Mouse (Mus musculus) c-Kit-positive CD71-positive TER-119-positive erythroid progenitor cells, embryonic 14.5 days (primary cell): Measurements from ENCODE around the gene Nlrp6.

Experiments used
- DNase-seq: peaks from one replicate; pipeline ENCODE4 v3.0.0-alpha.2; 2013; ENCODE audit warnings: low spot score

Gene Nlrp6

DNA sequence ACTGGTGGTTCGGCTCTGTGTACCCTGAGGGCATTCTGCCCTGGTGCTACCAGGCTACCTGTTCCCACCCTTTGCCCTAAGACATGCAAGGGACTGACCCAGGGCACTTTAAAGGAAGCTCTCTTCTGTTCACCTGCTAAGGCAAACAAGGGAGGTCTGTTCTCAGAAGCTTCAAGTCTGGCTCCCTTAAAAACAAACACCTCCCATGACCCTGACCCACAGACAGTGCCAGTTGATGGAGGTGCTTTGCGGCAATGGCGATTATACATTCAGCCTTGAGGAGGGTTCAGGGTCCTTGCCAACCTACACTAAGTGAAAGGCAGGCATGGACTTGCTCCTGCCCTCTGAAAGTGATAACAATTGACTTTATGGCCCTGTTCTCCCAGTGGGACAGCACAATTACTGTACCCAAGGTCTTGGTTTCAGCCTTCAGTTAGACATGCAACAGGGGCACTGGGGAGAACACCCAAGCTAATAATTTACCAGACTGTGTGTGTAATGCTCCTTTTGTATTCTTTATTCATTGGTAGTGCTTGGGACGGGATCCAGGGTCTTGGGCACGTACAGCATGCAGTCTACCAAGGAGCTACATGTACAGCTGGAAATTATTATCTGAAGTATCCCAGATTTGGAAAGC is 7.7 kb upstream of the Nlrp6 start:
- no peak for DNase-seq

GRCm38 (mm10) chr7:140914031-140914690 is 6.5 kb upstream of the Nlrp6 start:
- no peak for DNase-seq

- no peak for DNase-seq
Measured at GRCm38 (mm10) chr7:140919911-140920310, 791 bp upstream of the Nlrp6 start.

GRCm38 (mm10) chr7:140921225-140921975 is 698 bp downstream of the Nlrp6 start:
- DNase-seq, result no peak

- DNase-seq, result no peak
Measured at GRCm38 (mm10) chr7:140922398-140923069, 1.8 kb downstream of the Nlrp6 start.

DNA sequence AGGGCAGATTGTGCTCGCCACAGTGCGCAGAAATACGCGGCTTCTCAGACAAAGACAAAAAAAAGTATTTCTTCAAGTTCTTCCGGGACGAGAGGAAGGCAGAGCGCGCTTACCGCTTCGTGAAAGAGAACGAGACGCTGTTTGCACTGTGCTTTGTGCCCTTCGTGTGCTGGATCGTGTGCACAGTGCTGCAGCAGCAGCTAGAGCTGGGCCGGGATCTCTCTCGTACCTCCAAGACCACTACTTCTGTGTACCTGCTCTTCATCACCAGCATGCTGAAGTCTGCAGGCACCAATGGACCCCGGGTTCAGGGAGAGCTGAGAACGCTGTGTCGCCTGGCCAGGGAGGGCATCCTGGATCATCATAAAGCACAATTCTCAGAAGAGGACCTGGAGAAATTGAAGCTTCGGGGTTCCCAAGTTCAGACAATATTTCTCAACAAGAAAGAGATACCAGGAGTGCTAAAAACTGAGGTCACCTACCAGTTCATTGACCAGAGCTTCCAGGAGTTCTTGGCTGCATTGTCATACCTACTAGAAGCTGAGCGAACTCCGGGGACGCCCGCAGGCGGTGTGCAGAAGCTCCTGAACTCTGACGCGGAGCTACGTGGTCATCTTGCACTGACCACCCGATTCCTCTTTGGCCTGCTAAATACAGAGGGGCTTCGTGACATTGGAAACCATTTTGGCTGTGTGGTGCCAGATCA is 2.5 kb downstream of the Nlrp6 start:
- DNase-seq, result no peak

DNA sequence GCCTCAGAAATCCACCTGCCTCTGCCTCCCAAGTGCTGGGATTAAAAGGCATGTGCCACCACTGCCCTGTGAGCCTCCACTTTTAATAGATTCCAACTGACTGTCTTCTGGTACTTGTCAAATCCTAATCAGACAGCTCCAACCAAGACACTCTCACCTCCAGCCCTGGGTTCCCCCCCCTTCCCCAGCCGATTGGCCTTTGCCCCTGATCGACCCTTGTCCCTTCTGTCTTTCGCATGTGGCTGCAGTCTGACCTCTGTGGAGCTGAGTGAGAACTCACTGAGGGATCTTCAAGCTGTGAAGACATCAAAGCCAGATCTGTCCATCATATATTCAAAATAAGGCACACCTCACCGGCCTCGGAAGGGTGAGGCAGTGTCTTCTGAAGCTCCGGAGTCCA is 6.5 kb downstream of the Nlrp6 start:
- no peak for DNase-seq

- no peak for DNase-seq
Measured at GRCm38 (mm10) chr7:140938436-140938835, 17.7 kb downstream of the Nlrp6 start.

- DNase-seq, result no peak
Measured at GRCm38 (mm10) chr7:140938896-140939295, 18.2 kb downstream of the Nlrp6 start.

DNA sequence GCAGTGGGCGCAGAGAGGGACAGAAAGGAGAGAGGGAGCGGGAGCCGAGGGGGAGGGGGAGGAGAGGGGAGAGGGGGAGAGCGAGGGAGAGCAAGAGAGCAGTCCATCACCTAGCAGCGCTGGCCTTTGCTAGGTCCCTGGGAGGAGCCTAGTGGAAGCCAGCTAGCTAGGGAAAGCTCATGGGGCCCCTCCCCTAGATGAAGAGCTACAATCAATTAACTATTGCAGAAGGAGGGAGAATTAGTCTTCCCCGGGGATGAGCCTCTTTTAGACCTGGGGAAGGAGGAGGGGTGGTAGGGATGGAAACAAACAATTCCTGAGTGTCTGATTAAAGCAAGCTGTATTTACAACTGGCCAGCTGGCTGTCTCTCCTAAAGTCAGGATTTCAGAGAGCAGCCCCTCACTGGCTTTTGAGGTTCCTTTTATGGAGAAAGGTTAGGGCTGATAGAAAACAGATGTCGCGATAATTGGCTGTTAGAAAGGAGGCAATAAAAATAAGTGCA is 19.0 kb downstream of the Nlrp6 start:
- DNase-seq, result no peak

DNA sequence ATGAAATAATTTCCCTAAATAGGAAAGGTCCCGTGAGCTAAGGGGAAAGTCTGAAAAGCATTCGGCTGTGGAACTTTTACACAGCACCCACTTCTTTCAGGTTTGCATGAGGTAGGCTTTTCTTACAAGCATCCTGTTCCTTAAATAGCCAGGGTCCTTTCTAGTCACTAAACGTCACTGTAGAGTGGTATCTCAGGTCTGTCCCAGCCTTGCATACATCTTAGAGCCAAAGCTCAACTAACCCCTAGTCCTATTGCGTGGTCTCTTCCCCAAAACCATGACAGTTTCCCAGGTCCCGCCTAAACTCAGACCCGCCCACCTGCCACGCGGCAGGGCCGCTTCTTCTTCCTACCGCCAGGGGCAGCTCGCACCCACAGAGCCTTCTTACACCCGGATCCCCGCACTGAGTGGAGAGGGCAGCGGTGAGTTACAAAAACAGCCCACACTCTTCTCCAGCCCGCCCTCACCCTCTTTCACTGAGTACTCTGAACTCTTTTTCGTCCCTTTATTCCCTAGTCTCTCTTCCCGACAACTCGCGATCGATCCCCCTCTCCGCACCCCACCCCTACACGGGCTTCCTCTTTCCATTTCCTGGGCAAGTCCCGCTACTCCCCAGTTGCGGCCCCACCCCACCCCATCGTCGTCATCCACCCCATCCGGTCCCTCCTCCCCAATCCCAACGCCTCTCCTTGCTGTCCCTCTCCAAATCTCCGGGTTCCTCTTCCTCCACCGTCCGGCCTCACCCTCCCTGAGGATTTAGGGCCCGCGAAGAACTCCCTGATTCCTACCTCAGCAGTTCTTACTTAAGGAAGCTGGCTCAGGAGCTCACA is 20.7 kb downstream of the Nlrp6 start, which contains the start of gene Pgghg:
Pgghg (plus strand) TSS at position 170 of the 830 bp plus-strand sequence.
- DNase-seq, result peak; percentile 73

- DNase-seq, result no peak
Measured at GRCm38 (mm10) chr7:140942341-140942740, 21.6 kb downstream of the Nlrp6 start.

GRCm38 (mm10) chr7:140942811-140943210 is 22.1 kb downstream of the Nlrp6 start:
- DNase-seq, result no peak

DNA sequence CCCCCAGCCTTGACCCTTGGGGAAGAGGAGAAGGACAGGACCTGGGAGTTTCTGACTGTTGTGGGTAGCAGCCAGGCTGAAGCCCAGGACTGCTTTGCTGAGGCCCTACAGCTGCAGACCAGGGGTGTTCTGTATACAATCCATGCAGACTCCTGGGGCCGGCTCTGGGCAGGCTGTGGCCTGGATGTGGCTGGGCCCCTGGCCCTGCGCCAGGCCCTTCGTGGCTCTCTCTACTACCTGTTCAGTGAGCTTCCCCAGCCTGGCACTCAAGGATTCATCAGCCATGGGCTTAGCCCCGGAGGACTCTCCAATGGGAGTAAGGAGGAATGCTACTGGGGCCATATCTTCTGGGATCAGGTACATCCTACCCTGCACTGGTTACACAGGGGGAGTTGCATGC is 22.7 kb downstream of the Nlrp6 start:
- no peak for DNase-seq

DNA sequence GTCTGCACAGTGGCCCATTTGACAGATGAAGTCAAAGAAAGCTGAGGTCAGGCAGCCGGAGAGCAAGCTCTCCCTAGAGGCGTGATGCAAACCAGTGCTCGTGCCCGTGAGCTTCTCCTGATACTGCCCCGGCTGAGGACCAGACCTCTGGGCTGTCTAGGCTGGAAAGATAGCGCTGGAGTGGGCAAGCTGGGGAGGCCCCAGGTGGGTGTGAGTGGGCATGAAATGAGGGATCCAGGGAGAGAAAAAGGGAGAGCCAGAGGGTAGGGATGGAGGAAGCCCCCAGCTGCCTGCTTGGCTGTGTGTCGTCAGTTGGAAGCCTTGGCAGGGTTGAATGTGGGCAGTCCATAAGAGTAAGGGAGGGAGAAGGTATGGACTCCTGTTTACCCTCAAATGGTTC is 23.5 kb downstream of the Nlrp6 start:
- no peak for DNase-seq

DNA sequence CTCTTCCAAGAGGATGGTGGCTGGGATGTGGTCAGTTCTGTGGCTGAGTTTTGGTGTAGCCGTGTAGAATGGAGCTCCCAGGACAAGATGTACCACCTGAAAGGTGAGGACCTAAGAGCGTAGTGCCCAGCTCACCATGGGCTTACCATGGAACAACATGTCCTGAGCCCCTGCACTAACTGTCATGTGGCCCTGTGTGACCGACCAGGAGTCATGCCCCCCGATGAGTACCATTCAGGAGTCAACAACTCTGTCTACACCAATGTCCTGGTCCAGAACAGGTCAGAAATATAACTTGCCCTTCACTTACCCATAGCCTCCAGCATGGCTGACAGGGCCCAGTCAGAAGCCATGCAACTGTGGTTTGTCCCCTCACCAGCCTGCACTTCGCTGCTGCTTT is 24.5 kb downstream of the Nlrp6 start:
- no peak for DNase-seq

DNA sequence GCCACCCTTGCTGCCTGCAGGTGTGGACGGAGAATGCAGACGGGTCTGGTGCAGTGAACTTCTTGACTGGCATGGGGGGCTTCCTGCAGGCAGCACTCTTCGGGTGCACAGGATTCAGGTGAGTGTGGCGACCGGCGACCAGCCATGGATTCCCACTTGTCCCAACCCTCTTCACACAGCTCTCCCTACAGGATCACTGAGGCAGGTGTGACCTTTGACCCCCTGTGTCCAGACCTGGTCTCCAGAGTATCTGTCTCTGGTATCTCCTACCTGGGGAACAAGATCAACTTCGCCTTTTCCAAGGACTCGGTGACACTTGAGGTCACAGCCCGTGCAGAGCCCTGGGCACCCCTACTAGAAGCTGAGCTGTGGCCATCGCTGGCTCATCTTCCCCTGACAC is 25.6 kb downstream of the Nlrp6 start:
- no peak for DNase-seq

DNA sequence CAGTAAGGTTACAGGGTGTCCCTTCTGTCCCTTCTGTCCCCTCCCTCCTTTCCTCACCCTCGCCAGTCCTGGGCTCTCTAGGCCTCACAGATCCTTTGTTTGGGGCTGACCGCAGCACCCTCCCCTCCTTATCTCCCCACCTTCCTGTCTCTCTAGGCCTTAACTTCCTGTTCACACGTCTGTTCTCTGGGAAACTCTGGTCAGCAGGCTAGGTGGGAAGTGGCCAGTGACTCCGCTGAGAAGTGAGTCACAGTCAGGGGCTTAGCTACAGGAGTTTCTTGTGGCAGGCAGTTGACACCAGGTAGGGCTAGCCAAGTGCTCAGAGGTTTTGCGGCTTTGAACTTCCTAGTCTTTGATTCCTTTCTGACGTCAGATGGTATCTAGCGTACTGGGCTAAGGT is 26.3 kb downstream of the Nlrp6 start:
- no peak for DNase-seq

GRCm38 (mm10) chr7:140948161-140948560 is 27.5 kb downstream of the Nlrp6 start:
- DNase-seq, result no peak

DNA sequence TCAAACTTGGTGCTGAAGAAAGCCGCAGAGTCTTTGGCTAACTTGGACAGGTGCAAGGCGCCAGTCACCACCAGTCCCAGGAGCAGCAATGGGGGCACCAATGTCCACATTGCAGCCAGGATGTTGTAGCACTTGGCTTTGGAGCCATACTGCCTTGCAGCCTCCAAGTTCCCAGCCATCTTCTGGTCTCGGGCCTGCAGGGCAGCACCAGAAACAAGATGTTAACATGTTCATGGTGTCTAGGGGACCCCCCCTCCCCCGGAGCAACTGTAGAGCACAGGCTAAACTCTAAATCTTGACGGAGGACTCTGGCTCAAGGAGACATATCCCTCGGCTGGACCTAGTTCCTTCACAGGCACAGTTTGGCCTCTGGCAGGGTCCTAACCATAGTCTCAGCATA is 28.6 kb downstream of the Nlrp6 start:
- no peak for DNase-seq
